Mouse (Mus musculus) naive thymus-derived CD4-positive, alpha-beta T cell, adult 2 months (primary cell): Measurements from ENCODE around the gene Gse1.

Source experiments
- DNase-seq: peaks from one replicate; pipeline ENCODE4 v3.0.0-alpha.2; 2011; ENCODE audit warnings: low read depth

Gse1 gene

GRCm38 (mm10) chr8:120616663-120617626 lies 388.7 kb downstream of the Gse1 start:
- no peak for DNase-seq

- DNase-seq, result peak; percentile 83
These were observed 389.9 kb downstream of the Gse1 start for GRCm38 (mm10) chr8:120618110-120618509.

- no peak for DNase-seq
These were observed 391.3 kb downstream of the Gse1 start for GRCm38 (mm10) chr8:120619235-120620180.

DNA sequence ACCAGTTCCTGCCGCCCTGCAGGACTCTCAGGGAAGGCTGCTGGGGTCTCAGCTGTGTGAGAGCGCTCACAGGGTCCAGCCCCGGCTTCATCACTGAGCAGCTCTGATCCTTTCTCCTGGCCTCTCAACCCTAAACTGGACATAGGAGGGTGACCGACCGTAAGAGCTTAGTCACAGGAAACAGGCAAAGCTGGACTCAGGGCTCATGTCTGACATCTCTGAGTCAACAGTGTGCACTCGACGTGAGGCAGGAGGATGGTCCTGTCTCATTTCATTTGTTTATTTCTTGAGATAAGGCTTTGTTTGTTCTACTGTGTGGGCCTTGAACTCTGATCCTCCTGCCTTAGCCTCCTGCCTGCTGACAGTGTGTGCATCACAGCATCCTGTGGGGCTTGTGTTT lies 392.2 kb downstream of the Gse1 start:
- no peak for DNase-seq

DNA sequence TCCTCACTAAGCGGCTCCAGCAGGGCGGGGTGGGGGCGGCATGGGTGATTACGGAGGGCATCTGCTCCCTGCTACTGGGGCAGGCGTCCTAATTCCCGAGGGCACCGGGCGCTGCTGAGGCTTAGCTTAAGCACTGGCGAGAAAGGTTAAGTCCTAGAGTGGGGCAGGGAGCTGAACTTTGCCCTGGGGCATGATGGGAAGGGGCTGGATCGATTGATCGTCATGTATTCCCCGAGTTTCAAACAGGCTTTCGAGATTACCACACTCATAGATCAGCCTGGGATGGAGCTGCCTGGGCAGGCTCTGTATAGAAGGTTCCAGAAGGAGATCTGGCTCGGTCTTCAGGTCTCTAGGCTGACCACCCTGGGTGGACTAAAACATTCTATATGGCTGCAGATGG lies 393.9 kb downstream of the Gse1 start:
- DNase-seq, result no peak

GRCm38 (mm10) chr8:120623608-120624007 lies 395.4 kb downstream of the Gse1 start:
- DNase-seq, result no peak

GRCm38 (mm10) chr8:120626461-120626860 lies 398.2 kb downstream of the Gse1 start:
- no peak for DNase-seq

GRCm38 (mm10) chr8:120627298-120627697 lies 399.0 kb downstream of the Gse1 start:
- DNase-seq, result no peak

DNA sequence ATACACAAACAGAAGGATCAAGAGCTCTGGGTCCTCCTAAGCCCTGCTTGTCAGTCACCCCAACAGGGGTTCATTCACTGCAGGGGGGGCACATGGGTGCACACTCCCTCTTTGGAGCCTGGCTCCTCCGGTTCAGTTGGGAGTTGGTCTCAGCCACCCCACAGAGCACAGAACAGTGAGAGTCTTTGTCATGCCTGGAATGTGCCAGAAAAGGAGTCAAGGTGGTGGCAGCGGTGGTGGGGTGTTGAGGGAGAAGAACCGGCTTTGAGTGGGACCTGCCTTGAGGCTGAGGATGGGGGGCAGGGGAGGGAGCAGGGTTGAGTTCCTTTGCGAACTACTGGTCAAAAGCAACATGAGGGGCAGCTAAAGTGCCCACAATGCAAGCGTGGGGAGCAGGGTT lies 401.8 kb downstream of the Gse1 start:
- no peak for DNase-seq

GRCm38 (mm10) chr8:120630848-120631247 lies 402.6 kb downstream of the Gse1 start:
- no peak for DNase-seq
